Mouse (Mus musculus): ENCODE measurements around the gene Olfr157.

The Olfr157 gene

DNA sequence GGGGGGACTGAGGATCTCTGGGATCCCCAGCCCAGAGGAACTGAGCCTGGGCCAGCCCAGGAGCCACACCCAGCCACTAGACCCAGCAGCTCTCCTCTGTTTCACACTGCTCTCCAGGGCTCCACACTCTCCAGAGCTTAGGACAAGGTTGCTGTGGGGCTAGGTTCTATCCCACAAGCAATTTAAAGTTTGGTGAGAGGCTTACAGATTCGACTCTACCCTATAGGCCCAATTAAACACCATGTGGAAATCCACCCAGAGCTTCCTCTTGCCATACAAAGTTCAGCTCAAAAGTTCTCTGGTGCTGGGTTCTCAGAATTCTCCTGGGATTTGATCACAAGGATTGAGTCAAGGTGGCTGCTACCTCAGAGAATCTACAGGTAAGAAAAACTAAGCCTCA is at the start of gene Olfr157:
Gene Olfr157, minus strand, starts transcription at position 101 of the 400 bp plus-strand sequence.
- DNase-seq = no peak

GRCm38 (mm10) chr4:43884196-43884595 is 44.2 kb upstream of the Olfr157 start:
- DNase-seq = no peak

- DNase-seq = no peak
These were observed 39.6 kb upstream of the Olfr157 start for GRCm38 (mm10) chr4:43879566-43879965.

GRCm38 (mm10) chr4:43878121-43878776 is 38.2 kb upstream of the Olfr157 start:
- DNase-seq = no peak

GRCm38 (mm10) chr4:43877230-43877629 is 37.2 kb upstream of the Olfr157 start:
- DNase-seq = no peak

GRCm38 (mm10) chr4:43875919-43876411 is 36.0 kb upstream of the Olfr157 start:
- peak in 1 of 2 experiments; percentile 24 for DNase-seq

DNA sequence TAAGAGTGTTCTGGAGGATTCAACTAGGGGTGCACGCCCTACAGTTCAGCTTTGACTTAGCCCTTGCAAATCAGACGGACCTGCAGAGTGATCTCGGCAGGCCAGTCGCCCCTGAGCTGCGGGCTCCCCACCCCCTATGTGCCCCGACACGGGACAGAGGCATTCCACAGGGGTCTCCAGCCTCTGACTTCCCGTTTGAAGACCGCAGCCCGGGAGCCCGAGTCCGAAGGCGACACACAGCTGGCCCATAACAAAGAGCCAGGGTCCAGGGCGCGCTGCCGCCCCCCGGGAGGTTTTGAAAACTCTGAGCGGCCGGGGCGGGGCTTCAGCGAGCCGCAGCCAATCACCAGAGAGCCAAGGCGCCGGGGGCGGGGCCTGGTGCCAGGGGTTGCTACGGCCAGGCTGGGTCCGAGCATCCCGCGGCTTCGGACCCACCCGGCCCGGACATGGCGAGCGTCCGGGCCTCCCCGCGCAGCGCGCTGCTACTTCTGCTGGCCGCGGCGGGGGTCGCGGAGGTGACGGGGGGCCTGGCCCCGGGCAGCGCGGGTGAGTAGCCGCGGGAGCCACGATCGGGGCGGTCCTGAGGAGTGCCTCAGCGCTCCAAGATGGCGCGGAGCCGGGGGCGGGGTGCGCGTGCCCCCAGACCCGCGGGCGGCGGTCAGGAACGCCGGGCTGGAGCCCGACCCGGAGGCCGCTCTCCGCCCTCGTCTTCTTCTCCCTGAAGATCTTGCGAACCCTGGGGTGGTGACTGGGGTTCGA is 35.3 kb upstream of the Olfr157 start, which contains the start of gene Reck:
Gene Reck, plus strand, starts transcription at position 371 of the 759 bp plus-strand sequence.
- peak; percentile 62 to 78 for DNase-seq

DNA sequence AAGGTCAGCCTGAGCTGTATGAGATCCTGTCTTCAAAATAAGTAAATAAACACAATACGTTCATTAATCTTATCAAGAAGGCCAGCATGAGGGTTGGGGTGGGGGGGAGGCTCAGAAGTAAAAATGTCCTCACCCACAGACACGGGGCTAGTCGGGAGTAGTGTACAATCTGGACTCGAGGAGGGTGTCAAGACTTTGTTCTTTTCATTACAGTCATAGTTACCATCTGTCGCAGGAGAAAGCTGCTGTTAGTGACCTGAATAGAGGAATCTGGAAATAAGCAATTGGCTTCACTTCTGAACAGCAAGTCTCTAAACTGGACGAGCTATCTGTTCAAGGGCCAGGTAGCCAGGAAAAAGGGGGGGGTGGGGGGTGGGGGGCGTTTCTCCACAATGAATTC is 34.5 kb upstream of the Olfr157 start:
- DNase-seq = no peak

- DNase-seq = no peak
These were observed 29.8 kb upstream of the Olfr157 start for GRCm38 (mm10) chr4:43869821-43870220.

DNA sequence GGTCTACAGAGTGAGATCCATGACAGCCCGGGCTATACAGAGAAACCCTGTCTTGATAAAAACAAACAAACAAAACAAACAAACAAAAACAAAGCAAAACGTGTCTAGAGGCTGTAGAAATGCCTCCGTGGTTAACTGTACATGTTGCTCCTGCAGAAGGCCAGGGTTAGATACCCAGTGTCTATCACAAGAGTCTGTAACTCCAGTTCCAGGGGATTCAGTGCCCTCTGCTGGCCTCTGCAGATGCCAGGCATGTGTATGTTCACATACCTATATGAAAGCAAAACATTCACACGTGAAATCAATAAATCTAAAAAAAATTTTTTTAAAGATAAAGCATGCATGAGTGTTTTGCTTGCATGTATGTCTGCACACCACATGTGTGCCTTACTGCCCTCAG is 23.3 kb upstream of the Olfr157 start:
- DNase-seq = no peak

GRCm38 (mm10) chr4:43860744-43861519 is 20.9 kb upstream of the Olfr157 start:
- DNase-seq = peak; percentile 29 to 74

DNA sequence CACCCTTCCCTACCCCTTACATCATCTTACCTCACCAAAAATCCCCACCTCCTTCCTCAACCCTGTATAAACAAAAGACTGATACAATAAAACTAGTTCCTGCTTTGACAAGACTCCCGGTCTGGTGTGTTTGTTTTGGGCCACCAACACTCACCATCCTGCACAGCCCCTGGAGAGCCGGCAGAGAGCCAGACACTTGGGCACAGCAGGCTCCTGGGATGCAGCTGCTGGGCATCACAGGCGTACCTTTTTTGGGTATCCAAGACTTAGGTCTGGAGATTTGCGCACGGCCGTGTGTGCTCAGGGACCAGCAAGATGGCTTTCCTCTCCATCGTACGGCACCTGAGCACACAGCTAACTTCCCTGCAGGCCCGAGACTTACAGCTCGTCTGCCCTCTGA is 19.9 kb upstream of the Olfr157 start:
- no peak for DNase-seq

DNA sequence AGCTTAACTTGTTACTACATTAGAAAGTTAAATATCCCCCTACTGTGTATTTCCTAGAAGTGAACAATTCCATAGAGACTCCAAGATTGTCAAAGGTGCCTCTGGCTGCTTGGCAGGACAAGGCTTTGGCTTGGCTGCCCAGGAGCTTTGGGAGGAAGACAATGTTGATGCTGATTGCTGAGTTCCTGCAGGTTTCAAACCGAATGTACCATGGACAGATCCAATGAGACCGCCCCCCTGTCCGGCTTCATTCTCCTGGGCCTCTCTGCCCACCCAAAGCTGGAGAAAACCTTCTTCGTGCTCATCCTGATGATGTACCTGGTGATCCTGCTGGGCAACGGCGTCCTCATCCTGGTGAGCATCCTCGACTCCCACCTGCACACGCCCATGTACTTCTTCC is 14.1 kb upstream of the Olfr157 start:
- no peak for DNase-seq

- DNase-seq = no peak
These were observed 11.3 kb upstream of the Olfr157 start, which contains the start of gene Olfr155 for GRCm38 (mm10) chr4:43851265-43851664. Gene Olfr155, plus strand, starts transcription at chr4:43851565.

DNA sequence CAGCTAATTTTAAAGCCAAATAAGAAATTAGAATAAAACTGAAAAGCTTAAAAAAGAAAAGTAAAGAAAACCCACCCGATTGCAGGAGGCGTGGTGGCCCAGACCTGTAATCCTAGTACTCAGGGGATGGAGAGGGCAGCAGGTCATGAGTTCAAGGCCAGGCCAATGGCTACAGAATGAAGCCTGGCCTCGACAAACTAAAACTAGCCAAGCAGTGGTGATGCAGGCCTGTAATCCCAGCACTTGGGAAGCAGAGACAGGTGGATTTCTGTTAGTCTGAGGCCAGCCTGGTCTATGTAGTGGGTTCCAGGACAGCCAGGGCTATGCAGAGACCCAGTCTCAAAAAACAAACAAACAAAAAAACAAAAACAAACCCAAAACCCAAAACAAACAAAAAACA is 1.7 kb downstream of the Olfr157 start:
- no peak for DNase-seq

DNA sequence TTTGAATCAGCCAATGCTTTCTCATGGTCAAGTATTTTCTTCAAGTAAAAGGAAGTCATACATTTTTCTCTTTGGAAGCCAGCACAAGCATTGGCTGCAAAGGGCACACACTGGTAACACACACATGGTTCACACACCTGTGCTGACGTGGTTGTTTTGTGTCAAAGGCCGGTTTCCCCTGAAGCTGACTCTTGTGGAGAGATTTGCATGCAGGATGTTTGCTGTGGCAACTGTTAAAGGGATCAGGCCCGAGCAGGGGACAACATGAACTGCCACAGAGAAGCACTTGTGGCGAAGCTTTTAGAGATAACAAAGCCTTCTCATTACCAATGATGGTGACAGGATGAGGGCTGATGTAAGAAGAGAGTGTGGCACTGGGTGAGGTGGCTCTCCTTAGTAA is 5.3 kb downstream of the Olfr157 start:
- DNase-seq = no peak

DNA sequence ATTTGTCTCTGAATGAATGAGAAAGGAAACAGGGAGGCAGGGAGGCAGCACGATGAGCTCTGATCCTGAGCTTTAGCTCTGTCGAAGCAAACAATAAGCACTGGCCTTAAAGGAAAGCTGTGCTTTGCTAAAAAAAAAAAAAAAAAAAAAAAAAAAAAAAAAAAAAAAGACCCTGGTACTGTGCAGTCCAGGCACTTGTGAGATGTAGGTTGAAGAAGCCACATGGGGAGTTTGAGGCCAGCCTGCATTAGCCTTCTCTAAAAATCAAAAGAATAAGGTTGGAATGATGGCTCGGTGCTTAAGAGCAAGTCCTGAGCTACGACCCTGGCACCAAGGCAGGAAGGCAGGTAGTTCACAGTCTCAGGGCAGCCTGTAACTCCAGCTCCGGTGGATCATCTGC is 6.2 kb downstream of the Olfr157 start:
- no peak for DNase-seq

DNA sequence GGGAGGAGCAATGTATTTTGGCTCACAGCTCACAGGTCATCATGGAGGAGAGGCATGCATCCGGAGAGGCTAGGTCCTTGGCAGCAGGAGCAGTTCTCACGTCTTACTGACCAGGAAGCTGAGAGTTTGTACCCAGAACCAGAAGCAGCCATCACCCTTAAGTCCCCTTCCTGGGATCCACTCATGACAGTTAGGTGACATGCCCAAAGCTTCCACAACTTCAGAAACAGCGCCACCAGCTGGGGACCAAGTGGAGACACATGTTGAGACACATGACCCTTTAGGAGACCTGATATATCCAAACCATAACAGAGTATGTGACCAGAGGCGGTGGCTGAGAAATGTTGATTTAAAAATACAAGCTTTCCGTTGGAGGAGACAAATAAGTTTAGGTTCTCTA is 8.0 kb downstream of the Olfr157 start:
- no peak for DNase-seq

- no peak for DNase-seq
These were observed 11.2 kb downstream of the Olfr157 start for GRCm38 (mm10) chr4:43828806-43829205.

- DNase-seq = no peak
These were observed 16.1 kb downstream of the Olfr157 start, which contains the start of gene Olfr156 for GRCm38 (mm10) chr4:43823845-43824337. Gene Olfr156, minus strand, starts transcription at chr4:43823895.

DNA sequence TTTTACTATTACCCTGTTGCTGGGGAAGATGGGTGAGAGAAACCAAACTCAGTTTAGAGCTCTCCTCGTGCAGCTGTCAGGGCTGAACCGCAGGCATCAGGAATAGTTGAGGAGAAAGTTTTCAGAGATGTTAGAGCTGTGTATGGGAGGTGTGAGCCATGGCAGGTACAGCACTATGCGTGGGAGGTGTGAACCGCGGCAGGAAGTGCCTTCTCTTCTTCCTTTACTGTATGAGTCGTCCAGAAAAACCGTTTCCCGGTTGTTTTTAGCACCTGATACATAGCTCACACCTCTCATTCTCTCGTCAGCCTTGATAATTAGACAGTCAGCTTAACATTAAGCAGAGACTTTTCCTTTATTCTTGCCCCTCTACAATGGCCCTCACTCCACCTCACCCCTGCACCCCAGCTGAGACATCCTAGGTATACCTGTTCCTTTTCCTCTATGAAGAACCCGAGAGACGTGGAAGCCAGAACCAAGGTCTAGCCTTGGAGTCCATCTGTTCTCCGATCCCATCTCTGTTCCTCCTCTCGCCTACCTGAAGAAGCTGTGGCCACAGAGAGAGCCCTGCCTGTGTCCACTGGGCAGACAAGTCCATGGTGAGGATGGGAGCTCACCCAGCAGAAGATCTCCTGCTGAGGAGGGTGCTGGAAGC is 17.0 kb downstream of the Olfr157 start:
- DNase-seq = no peak

- DNase-seq = no peak
These were observed 41.1 kb downstream of the Olfr157 start for GRCm38 (mm10) chr4:43798936-43799335.
